Mouse (Mus musculus): ENCODE measurements at regions not wholly inside any gene's neighbourhood (a gene's known extent, or its start where the extent isn't known, plus 50 kb on each side); places are given as distances from the start of the nearest gene placed in this dataset.
A peak's percentile ranks its signal among the peaks of the same experiment; 100 is the strongest.

DNA sequence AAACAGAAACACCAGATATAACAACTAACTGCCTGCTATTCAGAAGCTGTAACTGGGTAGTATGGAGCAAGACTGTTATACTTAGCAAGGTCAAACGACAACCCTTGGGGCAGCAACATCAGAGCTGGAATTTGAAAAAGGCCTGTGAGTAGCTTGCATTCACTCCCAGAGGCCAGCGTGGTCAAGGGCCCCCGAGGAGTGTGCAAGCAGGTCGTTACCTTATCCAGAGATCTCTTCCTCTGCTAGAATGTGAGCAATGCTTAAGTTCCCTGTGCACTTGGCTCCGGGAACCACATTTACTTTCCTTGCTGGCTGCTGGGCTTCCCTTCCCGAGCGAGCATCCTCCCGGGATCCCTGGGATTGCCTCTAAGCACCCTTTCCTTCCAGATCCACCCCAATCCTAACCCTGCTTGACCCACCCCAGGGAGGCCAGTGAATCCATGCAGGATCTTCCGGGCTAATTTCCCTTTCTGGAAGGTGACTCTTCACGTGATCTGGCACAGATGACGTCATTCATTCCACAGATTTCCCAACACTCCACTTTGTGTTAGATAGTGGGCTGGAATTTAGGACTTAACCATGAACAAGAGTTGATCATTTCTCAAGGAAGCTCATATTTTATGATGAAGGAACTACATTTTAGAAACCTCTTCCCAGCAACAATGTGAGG, 112.3 kb upstream of the Tsc22d1 start:
- DNase-seq (ENCODE audit: low spot score): no peak

DNA sequence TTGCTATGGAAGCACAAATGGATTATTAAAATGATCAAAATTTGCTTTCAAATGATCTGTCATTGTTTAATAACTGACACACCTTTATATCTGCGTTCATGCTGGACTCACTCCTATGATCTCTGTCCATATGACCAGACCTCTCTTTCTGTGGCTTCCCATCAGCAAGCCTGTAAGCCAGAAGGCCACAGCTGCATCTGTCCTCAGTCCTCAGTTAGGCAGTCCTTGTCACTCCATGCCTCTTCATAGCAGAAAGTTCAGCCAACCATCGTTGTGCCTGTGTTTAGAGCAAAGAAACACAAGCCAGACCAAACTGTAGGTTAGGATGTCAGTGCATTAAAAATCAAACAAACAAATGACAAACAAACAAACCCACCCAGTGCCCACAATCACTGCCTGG, 107.2 kb upstream of the Tsc22d1 start:
- no peak for DNase-seq (ENCODE audit: low spot score)

DNA sequence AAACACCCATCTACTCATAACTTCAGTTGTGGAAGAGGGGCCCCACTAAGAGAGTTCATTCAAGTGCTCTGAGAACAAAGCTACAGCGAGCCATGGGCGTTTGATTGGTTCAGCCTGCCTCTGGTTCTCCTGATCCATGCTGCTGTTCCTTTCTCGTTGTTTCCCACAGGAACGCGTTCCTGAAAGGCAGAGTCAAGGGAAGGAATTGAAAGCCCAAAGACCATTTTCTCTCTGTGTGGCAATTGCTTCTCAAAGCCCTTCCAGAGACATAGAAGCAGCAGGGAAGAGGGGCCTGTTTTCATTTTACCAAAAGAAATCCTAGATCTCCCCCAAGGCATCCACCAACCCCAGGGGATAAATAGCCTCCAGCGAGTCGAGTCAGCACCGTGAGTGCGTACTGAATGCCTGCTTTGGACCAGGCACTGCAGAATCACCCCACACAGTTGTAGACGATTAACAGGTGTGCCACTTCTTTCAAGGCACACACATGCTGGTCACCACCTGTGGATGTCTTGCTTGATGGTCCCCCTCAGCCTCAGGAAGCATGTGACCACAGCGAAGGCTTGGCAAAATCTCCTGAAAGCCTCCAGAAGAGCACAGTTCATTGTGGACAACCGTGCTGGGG, 106.5 kb upstream of the Tsc22d1 start:
- DNase-seq (ENCODE audit: low spot score): no peak

DNA sequence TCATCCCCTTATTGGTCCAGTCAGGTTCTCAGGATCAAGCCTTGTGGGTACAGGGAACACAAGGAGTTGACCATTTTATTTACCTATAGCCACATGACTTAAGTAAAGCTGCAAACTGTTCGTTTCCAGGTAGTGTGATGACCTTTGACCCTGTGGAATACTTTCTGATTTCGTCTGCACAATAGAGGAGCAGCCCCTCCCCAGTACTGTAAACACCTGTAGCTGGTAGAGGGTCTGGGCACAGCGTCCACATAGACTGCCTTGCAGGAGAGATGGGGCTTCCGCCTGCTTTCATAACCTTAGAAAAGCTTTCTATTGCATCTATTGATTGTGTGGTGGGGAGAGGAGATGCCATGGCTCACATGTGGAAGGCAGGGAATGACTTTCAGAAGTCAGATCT, 105.2 kb upstream of the Tsc22d1 start:
- no peak for DNase-seq (ENCODE audit: low spot score)

DNA sequence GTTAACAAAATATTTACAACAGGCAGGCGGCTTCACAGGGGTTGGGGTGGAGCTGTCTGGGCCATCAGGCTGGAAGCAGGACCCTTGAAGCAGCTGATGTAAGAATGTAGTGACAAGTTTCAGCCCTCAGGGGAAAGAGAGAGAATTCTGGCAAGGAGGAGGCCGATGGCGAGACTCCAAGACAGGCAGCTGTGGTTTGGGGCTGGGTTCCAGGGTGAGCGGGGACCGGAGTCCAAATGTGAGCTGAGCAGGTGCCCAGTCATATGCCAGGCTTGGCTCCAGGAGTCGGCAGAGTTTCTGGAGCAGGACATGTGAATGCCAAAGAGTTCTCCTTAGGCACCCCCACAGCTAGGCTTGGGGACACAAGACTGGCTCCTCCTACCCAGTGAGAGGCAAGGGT, 104.5 kb upstream of the Tsc22d1 start:
- peak; percentile 22 for DNase-seq (ENCODE audit: low spot score)

DNA sequence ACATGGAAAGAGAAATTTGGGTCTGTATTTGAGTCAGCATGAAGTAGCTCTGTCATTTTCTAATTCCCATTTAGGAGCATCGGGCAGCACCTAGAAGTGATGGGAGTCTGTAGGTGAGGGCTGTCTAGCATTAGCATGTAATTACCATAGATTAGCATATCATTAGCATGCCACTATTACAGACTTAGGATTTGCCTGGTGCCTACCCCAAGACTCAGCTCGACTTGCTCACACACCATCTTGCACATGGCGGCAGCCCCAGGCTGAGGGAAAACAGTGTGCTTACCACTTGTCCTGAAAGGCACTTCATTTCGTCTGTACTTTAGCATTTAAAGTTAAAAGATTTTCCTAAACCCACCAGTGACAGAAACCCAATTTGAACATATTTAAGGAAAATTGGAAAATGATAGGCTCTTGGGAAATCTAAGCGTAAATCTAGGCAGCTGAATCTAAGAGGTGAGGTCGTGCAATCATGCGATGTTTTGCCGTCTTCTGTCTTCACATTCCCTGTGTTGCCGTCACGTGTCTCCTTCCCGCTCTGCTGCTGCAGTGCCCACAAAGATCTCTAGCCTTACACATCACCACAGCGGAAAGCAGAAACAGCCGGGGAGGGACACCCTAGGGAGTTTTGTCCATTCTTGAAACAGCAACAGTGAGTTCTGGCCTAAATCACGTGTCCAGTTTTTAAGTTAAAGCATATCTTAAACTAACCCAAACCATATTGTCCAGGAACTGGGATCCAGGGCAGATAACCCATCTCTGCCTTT, 101.2 kb upstream of the Tsc22d1 start:
- no peak for DNase-seq (ENCODE audit: low spot score)

DNA sequence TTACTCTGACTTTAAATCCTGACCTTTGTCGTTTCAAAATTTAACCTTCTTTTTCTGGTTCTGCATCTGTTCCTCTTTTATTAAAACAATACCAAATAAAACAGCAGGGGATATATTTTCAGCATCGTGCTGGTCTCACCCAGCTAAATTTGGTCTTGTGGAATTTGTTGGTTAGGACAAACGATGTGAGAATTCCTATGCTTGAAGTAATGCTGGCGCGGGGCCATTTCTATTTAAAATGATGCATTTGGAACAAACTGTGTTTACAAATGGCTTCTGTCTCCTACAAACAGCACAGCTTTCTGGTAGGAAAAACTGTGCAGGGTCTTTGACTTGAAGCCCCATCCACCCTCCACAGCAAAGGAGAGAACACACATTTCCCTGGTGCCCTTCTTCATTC, 96.3 kb upstream of the Tsc22d1 start:
- peak; percentile 14 for DNase-seq (ENCODE audit: low spot score)

DNA sequence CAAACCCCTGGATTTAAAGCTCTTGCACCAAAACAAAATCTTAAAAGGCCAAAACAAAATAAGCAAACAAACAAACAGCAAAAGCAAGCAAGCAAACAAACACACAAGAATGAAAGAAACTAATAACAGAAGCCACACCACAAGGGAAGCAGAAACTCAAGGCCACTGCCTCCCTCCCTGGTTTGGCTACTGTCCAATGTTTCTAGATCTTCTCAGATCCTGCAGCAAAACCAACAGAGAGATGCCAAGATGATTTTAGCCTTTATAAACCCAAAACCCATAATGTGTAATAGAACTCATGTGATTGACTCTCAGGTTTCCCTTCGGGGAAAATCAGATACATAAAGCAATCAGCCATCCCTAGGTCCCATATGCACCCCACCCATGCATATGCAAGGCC, 90.5 kb upstream of the Tsc22d1 start:
- DNase-seq (ENCODE audit: low spot score): no peak

DNA sequence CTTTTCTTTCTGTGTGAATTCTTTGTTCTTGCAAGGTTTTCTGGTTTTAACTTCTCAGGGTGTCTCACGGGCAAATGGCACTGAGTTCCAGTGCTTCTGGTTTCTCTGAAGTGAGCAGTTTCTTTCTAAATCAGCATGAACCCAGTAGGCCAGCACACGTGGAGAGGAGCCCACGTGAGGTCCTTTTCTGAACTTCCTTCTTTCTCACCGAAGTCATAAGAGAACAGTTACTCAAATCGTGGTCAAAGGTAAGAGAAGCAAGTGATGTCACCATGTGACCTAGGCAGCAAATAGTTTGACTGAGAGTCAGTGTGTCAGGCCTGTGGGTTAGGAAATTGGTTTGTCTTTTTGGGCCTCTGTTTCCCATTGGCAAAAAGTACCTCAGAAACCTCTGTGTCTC, 84.8 kb upstream of the Tsc22d1 start:
- no peak for DNase-seq (ENCODE audit: low spot score)

DNA sequence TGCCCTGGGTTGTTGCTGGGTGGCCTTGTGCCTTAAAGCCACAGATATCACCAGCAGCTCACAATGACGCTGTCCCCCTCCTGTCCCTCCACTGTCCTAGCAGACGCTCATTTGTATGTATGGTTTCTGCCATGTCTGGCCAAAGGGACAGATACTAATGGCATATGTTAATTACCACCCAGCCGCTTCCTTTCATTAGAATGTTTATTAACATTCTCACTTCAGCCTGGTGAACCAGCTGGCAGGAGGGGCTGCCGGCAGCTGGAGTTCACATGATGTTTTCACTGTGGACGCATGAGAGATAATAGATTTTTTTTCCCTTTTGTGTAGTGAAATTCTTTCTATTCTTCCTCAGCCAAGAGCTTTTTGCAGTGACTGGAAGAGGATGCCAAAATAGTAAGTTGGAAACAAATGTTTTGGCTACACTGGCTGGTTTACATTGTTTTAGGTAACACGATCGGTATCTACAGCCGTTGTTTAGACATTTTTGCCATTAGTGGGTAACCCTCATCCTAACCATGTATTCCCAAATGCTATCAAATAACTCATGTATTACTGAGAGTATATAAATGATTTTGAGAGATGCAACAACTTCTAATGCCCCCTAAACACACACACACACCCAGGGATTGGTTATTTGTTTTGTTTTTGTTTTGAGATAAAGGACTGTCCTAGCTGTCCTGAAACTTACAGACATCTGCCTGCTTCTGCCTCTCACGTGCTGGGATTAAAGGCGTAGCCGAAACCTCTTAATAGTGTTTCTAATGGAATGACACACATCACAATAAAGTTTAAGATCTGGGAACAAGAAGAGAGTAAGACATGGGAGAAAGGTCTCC, 83.0 kb upstream of the Tsc22d1 start:
- DNase-seq (ENCODE audit: low spot score): no peak

DNA sequence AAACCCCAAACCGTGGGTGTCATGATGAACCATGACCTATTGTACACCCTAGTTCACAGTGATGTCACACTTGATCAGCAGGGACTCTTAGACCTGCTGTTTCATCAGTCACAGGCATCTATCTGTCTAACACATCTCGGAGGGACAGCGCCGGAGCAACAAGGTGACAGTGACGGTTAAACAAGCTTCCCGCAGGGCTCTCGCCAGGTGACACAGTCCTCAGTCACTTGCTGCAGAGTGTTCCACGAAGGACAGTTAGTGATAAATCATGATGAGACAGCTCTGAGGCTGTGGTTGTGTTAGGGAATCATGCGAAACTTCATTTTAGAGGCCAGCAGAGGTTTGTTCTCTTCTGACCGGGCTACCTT, 82.4 kb upstream of the Tsc22d1 start:
- DNase-seq (ENCODE audit: low spot score): no peak

DNA sequence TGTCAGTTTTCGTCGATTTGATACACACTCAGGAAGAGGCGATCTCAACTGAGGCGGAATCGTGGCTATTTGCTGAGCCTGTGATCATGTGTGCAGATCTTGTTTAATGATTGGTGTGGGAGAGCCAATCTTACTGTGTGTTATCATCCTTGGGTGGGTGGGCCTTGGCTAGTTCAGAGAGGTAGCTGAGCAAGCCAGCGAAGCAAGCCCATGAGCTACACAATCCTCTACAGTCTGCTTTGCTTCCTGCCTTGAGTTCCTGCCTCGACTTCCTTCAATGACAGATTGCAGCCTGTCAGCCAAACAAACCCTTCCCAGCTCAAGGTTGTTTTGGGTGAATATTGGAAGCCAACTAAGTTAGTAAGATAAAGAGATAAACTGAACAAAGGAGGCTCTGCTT, 74.0 kb upstream of the Tsc22d1 start:
- DNase-seq (ENCODE audit: low spot score): no peak

DNA sequence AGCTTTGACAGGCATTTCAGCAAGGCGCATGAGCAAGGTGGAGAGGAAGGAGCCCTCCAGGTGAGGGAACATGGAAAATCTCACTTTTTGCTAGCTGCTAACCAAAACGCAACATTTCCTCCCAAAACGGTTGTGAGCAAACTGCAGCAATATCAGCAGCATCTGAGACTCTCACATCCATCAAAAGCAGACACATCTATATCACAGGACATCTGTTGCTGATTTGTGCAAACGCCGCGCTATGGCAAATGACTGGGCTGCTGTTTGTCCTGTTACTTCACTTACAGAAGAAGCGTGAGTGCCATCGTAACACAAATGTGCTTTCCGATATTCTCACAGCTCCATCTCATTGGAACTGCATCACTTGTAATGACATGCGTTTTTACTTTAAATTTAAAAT, 73.5 kb upstream of the Tsc22d1 start:
- DNase-seq (ENCODE audit: low spot score): no peak

DNA sequence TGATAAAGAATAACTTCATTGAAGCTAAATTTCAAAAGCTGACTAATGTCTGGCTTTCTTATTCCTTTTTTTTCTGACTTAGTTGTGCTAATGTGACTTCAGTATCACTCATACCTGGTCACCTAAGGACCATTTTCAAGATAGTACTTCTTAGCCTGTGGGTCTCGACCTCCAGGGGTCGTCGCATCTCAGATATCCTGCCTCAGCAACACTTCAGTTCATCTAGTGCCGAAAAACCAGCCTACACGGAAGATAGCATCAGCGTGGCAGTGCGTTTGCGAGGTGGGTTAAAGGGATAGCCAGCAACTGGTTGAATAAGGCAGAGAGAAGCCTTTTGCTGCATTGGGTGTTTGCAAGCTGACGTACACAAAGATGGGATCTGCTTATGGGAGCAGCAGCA, 62.9 kb upstream of the Tsc22d1 start:
- no peak for DNase-seq (ENCODE audit: low spot score)

DNA sequence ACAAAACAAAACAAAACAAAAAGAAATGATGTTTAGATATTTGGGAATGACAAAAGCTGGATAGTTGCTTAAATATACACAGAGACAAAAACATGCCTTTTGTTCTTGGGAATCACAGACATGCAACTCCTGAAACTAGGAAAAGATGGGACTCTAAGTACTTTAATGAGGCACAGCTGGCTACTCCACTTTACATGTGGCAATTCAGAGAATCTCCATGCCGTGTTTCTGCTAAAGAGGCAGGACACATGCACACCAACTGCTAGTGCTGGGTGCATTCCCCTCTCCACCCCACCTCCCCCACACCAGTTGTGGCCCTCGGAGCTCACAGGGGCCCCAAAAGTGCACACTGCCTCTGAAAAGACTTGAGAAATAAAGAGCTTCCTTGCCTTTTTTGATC, 58.6 kb upstream of the Tsc22d1 start:
- DNase-seq (ENCODE audit: low spot score): no peak

DNA sequence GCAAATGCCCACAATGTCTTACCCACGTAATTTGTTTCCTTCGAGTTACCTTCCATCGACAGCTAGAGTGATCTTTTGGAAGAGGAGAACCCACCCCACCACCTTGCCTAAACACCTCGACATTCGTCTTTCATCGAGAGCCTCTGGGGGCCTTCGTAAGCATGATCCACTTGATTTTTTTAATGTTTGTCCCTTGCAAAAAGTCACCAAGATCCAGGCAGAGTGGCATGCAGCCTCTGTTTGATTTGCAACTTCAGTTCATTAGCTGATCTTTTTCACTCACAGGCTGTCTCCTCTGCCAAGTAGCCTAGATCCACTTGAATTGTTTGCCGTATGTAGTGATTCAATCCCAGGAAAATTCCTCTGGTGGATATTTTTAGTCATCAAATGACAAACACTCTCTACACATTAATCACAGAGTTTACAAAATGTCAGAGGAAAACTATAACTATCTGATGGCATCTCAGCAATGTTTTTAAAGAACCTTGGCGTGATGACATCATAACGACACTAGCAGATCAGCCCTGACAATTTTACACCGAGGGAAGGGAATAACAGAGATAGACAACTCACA, 54.8 kb upstream of the Tsc22d1 start:
- no peak for DNase-seq (ENCODE audit: low spot score)

DNA sequence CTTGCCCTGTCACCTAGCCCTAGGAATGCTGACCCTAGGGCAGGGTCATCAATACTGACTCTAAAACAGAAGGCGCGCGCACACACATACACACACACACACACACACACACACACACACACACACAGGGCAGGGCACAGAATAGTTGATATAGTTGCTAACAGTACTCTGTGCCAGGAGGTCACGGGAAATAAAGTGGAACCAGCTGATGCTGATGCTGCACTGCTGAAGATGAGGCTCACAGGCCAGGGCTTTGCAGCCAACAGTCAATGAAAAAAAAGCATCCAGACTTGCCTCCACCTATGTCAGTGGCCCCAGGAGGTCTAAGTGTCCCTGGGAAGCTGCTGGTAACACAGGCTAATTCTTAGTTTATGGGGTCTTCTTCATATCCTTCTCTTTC, 50.7 kb upstream of the Tsc22d1 start:
- no peak for DNase-seq (ENCODE audit: low spot score)

Data from urinary bladder, postnatal 14 days (tissue).